Mouse (Mus musculus) embryonic facial prominence, embryonic 12.5 days (tissue): ENCODE results near the gene Wdr20rt. TPM values are rescaled to one million over a fixed set of nuclear protein-coding genes. Genes with fewer than 3 reads are reported as not detected.
"Not testable (repeated sequence)": the region's sequence is repeated elsewhere in the genome, so short reads cannot be mapped to it uniquely, and the experiment has no call there.

Source experiments
- ATAC-seq: fragments of 200-750 bp; cut with Nextera tagmentation; 2 replicates; pipeline ENCODE4 v1.8.0; 2017; ENCODE audit not compliant: insufficient number of reproducible peaks, insufficient read depth, low FRiP score, low TSS enrichment
- H3K27ac ChIP-seq: fragments of 300-500 bp; sonication (generic); 2 replicates; pipeline ENCODE4 v1.5.1; 2016; ENCODE audit warnings: mild to moderate bottlenecking
- H3K27me3 ChIP-seq: fragments of 300-500 bp; sonication (generic); 2 replicates; pipeline ENCODE4 v1.6.1; 2016; ENCODE audit warnings: mild to moderate bottlenecking, moderate library complexity
- H3K36me3 ChIP-seq: fragments of 300-500 bp; sonication (generic); 2 replicates; pipeline ENCODE4 v1.6.1; 2016; ENCODE audit warnings: mild to moderate bottlenecking
- H3K4me1 ChIP-seq: fragments of 300-500 bp; sonication (generic); 2 replicates; pipeline ENCODE4 v1.6.1; 2016
- H3K4me2 ChIP-seq: fragments of 300-500 bp; sonication (generic); replicated peaks from 2 replicates; pipeline ENCODE4 v1.6.1; 2016; ENCODE audit warnings: mild to moderate bottlenecking, moderate library complexity
- H3K4me3 ChIP-seq: fragments of 300-500 bp; sonication (generic); 2 replicates; pipeline ENCODE4 v1.5.1; 2016; ENCODE audit warnings: mild to moderate bottlenecking
- H3K9ac ChIP-seq: fragments of 300-500 bp; sonication (generic); 2 replicates; pipeline ENCODE4 v1.6.1; 2016; ENCODE audit warnings: mild to moderate bottlenecking, moderate library complexity
- H3K9me3 ChIP-seq: fragments of 300-500 bp; sonication (generic); 2 replicates; pipeline ENCODE4 v1.6.1; 2016; ENCODE audit warnings: mild to moderate bottlenecking, moderate library complexity
- WGBS: fragments of 180-500 bp; shearing (Covaris S2); methylation state at CpG from one replicate; pipeline ENCODE4 v1.1.7; 2016; 5-methylcytosine and 5-hydroxymethylcytosine counted together
- polyA plus RNA-seq: library from polyadenylated mRNA; unstranded; fragments of >200 nt; fragmentation: Nextera tagmentation; extraction: Ambion mirVana; gene quantifications from 2 replicates; pipeline ENCODE4 v1.2.1, GENCODE M21; 2016

The Wdr20rt gene
- polyA plus RNA-seq: not detected in 2 replicates

DNA sequence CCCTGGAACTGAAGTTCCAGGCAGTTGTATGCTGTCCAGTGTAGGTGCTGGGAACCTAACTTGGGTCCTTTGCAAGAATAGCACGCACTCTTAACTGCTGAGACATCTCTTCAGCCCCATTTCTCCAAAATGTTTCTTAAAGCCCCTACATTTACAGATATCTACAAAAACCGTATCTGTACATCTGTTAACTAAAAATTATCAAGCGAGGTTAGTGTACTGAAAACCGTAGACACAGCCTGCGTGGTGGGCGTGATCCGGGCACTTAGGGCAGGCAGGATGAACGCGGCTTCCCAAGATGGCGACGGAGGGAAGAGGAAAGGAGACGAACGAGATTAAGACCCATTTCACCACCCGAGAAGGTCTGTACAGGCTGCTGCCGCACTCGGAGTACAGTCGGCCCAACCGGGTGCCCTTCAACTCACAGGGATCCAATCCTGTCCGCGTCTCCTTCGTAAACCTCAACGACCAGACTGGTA, at the start of gene Wdr20rt:
Wdr20rt (plus strand) TSS at position 51 of the 479 bp plus-strand sequence.
- H3K9me3 ChIP-seq: 0 out of 2 replicates have a peak, but pooled peaks cover 4% of the 10 kb centered on the region
- no peak within 1 kb of the TSS for H3K4me2 ChIP-seq
- H3K4me3 ChIP-seq: no peak within 1 kb of the TSS
- no peak within 1 kb of the TSS for H3K27ac ChIP-seq
- H3K9ac ChIP-seq: no peak within 1 kb of the TSS
- H3K27me3 ChIP-seq: no peaks in the 10 kb centered on the region
- 93% methylated on average over 22 of the region's 22 CpGs for WGBS
- no peaks in the 10 kb centered on the region for H3K36me3 ChIP-seq
- ATAC-seq: no peak
- no peaks in the 10 kb centered on the region for H3K4me1 ChIP-seq

DNA sequence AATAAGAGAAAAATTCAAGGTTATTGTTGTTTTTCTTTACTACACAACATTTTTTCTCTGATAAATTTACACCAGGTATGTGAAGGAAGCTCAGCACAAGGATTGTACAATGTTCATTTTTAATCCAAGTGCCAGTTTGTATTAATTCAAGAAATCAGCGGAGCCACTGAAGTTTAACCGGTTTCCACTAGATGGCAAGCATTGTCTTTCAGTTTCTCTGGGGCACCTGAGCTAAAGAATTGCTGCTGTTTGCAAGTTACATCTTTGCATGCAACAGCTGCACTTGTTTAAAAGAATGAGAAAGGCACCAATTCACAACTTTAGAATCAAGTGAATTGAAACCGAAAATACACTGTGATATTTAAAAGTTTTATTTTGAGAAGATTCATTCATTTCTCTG, 38.0 kb upstream of the Wdr20rt start:
- H3K27me3 ChIP-seq: no peaks in the 10 kb centered on the region
- H3K4me1 ChIP-seq: no peaks in the 10 kb centered on the region
- 59% methylated on average over 3 of the region's 3 CpGs for WGBS
- no peak overlapping the region for H3K4me3 ChIP-seq
- no peak for ATAC-seq
- H3K4me2 ChIP-seq: no peak overlapping the region
- no peak overlapping the region for H3K27ac ChIP-seq
- H3K9ac ChIP-seq: no peak overlapping the region
- no peaks in the 10 kb centered on the region for H3K9me3 ChIP-seq
- no peaks in the 10 kb centered on the region for H3K36me3 ChIP-seq

DNA sequence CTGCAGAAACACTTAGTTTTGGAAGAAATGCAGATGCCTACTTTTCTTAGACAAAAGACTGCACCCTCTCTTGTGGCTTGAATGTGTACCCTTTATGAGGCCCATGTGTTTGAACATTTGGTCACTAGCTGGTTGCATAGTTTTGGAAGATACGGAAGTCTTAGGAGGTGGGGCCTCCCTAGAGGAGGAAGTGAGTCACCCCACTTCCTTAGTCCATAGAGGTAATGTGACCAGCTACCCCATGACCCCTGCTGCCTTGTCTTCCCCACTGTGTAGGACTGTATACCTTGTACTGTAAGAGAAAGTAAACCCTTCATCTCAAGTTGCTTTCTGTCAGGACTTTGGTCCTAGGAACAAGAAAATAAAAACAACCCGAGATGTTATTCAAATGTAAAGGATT, 36.1 kb upstream of the Wdr20rt start:
- Histone ChIP-seq H3K4me1 (no peaks in the 10 kb centered on the region), H3K27ac (no peak overlapping the region), H3K9me3 (no peaks in the 10 kb centered on the region), H3K4me3 (no peak overlapping the region), H3K4me2 (no peak overlapping the region), H3K9ac (no peak overlapping the region), H3K36me3 (no peaks in the 10 kb centered on the region), H3K27me3 (no peaks in the 10 kb centered on the region)
- ATAC-seq: no peak
- WGBS: 83% methylated on average over 2 of the region's 2 CpGs

DNA sequence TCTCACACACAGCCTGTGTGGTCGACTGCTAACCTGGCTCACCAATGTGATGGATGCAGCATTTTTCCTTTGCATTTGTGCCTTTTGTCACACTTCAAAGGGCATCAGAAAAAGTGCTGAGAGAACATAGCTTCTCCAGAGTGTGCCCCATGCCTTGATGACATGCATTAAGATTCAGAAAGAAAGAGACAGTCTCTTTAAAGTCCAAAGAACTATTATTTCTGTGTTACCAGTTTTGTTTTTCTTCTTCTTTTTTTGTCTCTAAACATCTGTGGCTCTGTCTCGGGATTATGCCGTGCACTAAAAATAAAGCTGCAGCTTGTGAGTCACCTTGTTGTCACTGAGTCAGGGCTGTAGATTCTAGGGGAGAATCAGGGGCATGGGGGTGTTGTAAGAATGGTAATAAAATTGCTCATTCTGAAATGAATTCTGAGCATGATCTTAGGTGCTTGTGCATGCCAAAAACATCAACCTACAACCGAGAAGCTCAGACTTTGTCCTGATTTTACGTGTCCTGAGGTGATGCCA, 31.2 kb upstream of the Wdr20rt start:
- Histone ChIP-seq H3K4me1 (no peaks in the 10 kb centered on the region), H3K4me3 (no peak overlapping the region), H3K4me2 (no peak overlapping the region), H3K27ac (no peak overlapping the region), H3K9ac (no peak overlapping the region), H3K27me3 (no peaks in the 10 kb centered on the region), H3K36me3 (no peaks in the 10 kb centered on the region), H3K9me3 (no peaks in the 10 kb centered on the region)
- WGBS: 81% methylated on average over 5 of the region's 5 CpGs
- ATAC-seq: no peak

DNA sequence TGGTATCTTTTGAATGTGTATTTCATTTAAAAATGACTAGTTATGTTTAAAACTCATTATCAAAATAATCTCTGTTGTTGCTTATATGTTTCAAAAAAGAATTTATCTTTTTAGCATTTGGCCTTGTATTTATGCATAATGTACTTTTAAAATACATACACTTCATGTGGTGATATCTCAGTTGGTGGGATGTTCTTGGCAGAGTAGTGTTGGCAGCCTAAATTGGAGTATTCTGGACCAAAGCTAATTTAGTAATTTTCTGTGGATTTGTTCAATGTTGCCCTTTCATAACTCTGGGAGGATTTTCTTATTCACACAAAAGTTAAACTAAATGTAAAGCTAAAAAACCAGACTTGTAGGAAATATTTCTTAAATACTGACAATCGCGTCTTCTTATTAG, 23.5 kb upstream of the Wdr20rt start:
- Histone ChIP-seq H3K36me3 (no peaks in the 10 kb centered on the region), H3K9ac (no peak overlapping the region), H3K27me3 (no peaks in the 10 kb centered on the region), H3K9me3 (no peaks in the 10 kb centered on the region), H3K4me1 (no peaks in the 10 kb centered on the region), H3K27ac (no peak overlapping the region), H3K4me3 (no peak overlapping the region), H3K4me2 (no peak overlapping the region)
- WGBS: 98% methylated on average over 2 of the region's 2 CpGs
- no peak for ATAC-seq

DNA sequence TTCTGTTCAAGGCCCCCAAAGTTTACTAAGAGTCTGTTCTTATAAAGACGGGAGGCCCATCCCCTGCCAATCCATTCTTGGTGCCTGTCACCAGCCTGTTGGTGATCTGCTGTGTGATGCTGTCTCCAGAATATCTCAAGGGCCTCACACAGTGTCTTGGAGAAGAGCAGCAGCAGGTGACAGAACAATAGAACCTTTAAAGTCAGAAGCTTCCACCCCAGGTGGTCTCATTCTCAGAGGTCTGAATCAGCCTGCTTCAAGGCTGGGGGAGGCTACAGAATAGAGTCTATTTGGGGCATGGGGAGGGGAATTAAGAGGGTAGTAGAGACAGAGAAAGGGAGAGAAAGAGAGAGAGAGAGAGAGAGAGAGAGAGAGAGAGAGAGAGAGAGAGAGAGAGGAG, 18.9 kb upstream of the Wdr20rt start:
- Histone ChIP-seq H3K27ac (no peak overlapping the region), H3K4me2 (no peak overlapping the region), H3K36me3 (no peaks in the 10 kb centered on the region), H3K4me3 (no peak overlapping the region), H3K9ac (no peak overlapping the region), H3K27me3 (no peaks in the 10 kb centered on the region), H3K9me3 (no peaks in the 10 kb centered on the region), H3K4me1 (no peaks in the 10 kb centered on the region)
- 39% methylated on average over 1 of the region's 1 CpGs for WGBS
- ATAC-seq: no peak

DNA sequence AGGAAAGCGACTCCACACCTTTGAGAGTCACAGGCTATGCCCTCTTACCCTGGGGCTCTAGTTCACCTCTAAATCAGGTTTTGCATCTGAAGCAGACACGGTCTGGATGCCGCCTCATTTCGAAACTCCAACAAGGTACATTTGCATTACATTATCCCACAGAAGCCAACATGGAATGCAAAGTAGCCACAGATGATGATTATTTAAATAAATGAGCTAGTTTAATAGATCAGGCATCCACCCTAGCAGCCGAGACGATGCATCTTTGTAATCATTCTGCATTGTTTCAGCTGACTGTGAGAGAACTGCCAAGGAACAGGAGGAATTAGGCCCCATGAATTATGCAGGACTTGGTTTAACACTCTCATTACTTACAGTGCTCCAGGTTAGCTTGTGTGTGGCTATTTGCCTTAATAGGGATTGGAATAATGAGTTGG, 8.9 kb upstream of the Wdr20rt start:
- no peaks in the 10 kb centered on the region for H3K9me3 ChIP-seq
- 71% methylated on average over 6 of the region's 6 CpGs for WGBS
- H3K27ac ChIP-seq: no peak overlapping the region
- H3K9ac ChIP-seq: no peak overlapping the region
- H3K4me3 ChIP-seq: no peak overlapping the region
- no peak overlapping the region for H3K4me2 ChIP-seq
- no peak for ATAC-seq
- H3K36me3 ChIP-seq: no peaks in the 10 kb centered on the region
- no peaks in the 10 kb centered on the region for H3K4me1 ChIP-seq
- H3K27me3 ChIP-seq: no peaks in the 10 kb centered on the region

DNA sequence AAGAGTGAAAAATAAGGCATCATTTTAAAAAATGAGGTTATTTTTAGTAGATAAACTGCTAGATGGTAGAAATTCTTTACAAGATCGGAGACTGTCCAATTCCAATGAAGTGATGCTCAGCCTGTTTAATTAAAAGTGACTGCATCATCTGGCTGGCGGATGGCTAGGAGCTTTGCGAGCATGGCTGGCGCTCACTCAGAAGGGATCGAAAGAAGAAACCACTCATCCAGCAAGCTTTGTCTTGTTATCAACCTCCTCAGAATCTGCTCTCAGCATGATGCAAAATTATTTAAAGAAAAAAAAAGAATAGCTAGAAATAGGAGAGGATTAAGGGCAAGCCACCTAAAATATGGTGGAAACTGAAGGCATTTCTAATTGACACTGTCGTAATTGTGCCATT, 3.3 kb downstream of the Wdr20rt start:
- Histone ChIP-seq H3K4me3 (no peak overlapping the region), H3K27me3 (no peaks in the 10 kb centered on the region), H3K27ac (no peak overlapping the region), H3K9me3 (0 out of 2 replicates have a peak, but pooled peaks cover 4% of the 10 kb centered on the region), H3K9ac (no peak overlapping the region), H3K36me3 (no peaks in the 10 kb centered on the region), H3K4me1 (no peaks in the 10 kb centered on the region), H3K4me2 (no peak overlapping the region)
- WGBS: 83% methylated on average over 6 of the region's 6 CpGs
- ATAC-seq: no peak

DNA sequence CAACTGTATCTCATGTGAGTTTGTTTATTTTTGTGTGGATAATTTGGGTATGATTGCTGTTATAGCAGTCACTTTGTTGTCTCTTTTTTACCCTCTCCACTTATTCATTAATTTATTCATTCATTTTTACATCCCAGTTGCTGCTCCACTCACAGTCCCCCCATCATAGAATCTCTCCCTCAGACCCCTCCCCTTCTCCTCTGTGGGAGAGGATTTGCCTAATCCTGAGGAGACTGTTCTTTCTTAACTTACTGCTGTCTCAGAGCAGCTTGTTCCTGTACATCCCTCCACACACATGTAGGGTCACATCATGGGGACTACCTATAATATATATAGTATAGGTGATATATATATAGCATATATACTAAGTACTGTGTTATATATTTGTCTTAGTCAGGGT, 3.7 kb downstream of the Wdr20rt start:
- Histone ChIP-seq H3K4me2 (no peak overlapping the region), H3K9me3 (0 out of 2 replicates have a peak, but pooled peaks cover 4% of the 10 kb centered on the region), H3K4me3 (no peak overlapping the region), H3K27ac (no peak overlapping the region), H3K4me1 (no peaks in the 10 kb centered on the region), H3K9ac (no peak overlapping the region), H3K27me3 (no peaks in the 10 kb centered on the region), H3K36me3 (no peaks in the 10 kb centered on the region)
- ATAC-seq: no peak

DNA sequence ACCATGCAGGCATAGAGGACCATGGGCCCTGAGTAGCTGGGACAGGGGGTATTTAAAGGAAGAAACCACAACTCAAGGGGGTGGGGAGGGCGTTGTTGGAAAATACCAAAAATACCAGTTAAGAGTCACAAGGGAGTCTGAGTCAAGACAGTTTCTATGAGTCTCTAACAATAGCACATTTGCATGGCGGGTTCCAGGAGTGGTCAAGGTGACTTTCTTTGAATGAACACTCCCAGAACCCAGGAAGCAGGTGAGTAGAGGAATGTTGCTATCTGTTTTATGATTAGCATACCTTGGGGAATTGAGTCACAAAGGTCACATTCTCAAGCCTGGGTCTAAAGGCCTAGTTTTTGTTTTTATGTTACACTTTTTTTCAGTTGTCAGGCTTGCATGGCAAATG, 7.5 kb downstream of the Wdr20rt start:
- H3K27ac ChIP-seq, H3K4me2 ChIP-seq, ATAC-seq, H3K36me3 ChIP-seq, H3K27me3 ChIP-seq, H3K9me3 ChIP-seq, H3K9ac ChIP-seq, H3K4me1 ChIP-seq, H3K4me3 ChIP-seq: not testable (repeated sequence)
- 74% methylated on average over 2 of the region's 2 CpGs for WGBS

DNA sequence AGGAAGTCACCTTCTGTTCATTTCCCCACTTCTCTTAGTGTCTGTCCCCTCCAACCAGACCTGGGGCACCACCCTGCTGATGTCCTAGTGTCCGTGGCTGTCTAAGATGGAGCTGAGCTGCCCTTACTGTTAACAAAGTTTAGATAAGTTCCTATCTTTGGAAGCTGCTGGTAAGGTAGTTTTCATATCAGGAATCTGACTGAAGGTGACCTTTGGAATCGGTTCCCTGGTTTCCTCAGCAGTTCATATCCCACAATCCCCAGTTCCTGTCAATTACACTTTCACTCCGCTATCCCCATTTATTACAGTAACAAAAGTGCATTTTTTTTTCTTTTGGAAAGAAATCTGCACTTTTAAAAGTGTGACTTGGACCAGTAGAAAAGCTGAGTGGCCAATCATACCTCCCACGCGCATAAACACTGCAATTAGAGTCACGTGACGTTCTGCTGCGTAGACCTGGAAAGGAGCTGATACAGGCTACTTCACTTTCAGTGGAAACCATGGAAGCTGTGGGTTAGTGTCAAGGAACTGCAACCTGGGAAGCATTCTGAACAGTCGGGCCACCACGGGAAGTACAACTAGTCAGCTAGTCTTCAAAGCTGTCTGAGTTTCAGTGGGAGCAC, 24.9 kb downstream of the Wdr20rt start:
- Histone ChIP-seq H3K9me3 (no peaks in the 10 kb centered on the region), H3K4me1 (no peaks in the 10 kb centered on the region), H3K4me2 (no peak overlapping the region), H3K36me3 (no peaks in the 10 kb centered on the region), H3K4me3 (no peak overlapping the region), H3K27ac (no peak overlapping the region), H3K9ac (no peak overlapping the region), H3K27me3 (no peaks in the 10 kb centered on the region)
- no peak for ATAC-seq
- WGBS: 89% methylated on average over 10 of the region's 10 CpGs

DNA sequence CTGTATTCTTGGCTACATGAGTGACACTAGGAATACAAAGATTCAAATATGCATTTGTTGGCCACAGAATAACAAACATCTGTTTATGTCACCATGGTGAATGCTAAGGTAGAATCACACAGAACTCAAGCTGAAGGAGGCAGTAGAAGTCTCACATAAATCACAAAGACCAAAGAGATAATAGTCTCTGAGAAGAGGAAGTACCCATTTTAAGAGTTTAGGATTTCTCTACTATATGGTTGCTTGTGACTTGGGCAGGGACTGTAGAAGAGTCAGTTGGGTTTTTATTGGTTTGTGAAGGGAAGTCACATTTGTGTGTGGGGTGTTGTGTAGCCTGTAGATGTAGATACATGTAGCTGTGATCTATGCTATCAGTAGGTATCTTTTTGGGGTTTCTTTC, 31.6 kb downstream of the Wdr20rt start:
- no peak for ATAC-seq
- no peaks in the 10 kb centered on the region for H3K9me3 ChIP-seq
- no peaks in the 10 kb centered on the region for H3K27me3 ChIP-seq
- no peak overlapping the region for H3K27ac ChIP-seq
- no peak overlapping the region for H3K4me3 ChIP-seq
- H3K4me2 ChIP-seq: no peak overlapping the region
- H3K9ac ChIP-seq: no peak overlapping the region
- no peaks in the 10 kb centered on the region for H3K36me3 ChIP-seq
- no peaks in the 10 kb centered on the region for H3K4me1 ChIP-seq
